Mouse (Mus musculus): Measurements from ENCODE around the gene Ltbr.

DNA sequence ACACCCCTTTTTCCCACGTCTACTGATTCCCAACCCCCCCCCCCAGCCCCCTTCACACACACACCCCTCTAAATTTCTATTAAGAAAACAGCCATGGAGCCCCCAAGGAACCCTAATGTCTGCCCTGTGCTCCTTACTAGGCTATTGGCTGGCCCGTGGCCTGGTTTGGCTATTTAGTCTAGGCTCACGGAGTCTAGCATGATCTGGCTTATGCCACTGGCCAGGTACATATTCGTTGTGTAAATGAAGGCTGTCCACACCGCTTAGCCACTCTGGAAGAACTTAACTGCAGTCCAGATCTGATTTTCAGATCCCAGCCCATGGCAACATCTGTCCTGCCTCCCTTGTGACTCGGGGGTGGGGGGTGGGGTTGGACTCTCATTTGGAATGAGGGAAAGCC is 1.1 kb upstream of the Ltbr start:
- TF ChIP-seq POLR2A (IDR thresholded peaks at IDR 0.05; ENCODE audit: borderline replicate concordance, control insufficient read depth, low read depth, low read length) (no peak), CTCF (IDR thresholded peaks at IDR 0.05; ENCODE audit: control insufficient read depth, insufficient read depth, low read length) (no peak)

Measured in bone marrow, adult 2 months (tissue).